ENCODE assay signal across 16 mouse cellular contexts in the genomic region with DNA sequence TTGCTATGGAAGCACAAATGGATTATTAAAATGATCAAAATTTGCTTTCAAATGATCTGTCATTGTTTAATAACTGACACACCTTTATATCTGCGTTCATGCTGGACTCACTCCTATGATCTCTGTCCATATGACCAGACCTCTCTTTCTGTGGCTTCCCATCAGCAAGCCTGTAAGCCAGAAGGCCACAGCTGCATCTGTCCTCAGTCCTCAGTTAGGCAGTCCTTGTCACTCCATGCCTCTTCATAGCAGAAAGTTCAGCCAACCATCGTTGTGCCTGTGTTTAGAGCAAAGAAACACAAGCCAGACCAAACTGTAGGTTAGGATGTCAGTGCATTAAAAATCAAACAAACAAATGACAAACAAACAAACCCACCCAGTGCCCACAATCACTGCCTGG.
"Had no signal": no experiment of that assay in that cellular context is flagged by ENCODE, and none has a peak within 500 bp of the region (broad histone marks: within the 10 kb centered on the region; RNA-seq: fewer than 3 reads in every experiment).

No protein-coding gene starts in this region.

- H3K36me3 ChIP-seq: kidney, embryonic 15.5 days; liver, embryonic 13.5 days; midbrain, embryonic 12.5 days; midbrain, embryonic 15.5 days had no signal

- ATAC-seq: midbrain, embryonic 15.5 days had no signal

- H3K27me3 ChIP-seq: kidney, embryonic 15.5 days; liver, embryonic 13.5 days; midbrain, embryonic 15.5 days had no signal

- H3K4me2 ChIP-seq: liver, embryonic 13.5 days had no signal

- DNase-seq: kidney, adult 11 months; kidney, adult 8-10 months; kidney, postnatal 10 days; kidney, postnatal 36 days; liver, embryonic 13.5 days; lung, postnatal 14 days; lung, postnatal 4 days; right cerebral cortex, postnatal 14 days; right cerebral cortex, postnatal 4 days; thymus, adult 2 months; thymus, postnatal 25 days had no signal

- H3K4me1 ChIP-seq: liver, embryonic 13.5 days had no signal

- H3K4me3 ChIP-seq: liver, embryonic 13.5 days had no signal

- H3K27ac ChIP-seq: kidney, embryonic 15.5 days; liver, embryonic 13.5 days; stomach, postnatal 0 days had no signal

- H3K9ac ChIP-seq: kidney, embryonic 15.5 days; liver, embryonic 13.5 days; lung, embryonic 14.5 days; midbrain, embryonic 12.5 days had no signal

- H3K9me3 ChIP-seq: kidney, embryonic 15.5 days; liver, embryonic 13.5 days; midbrain, embryonic 12.5 days; midbrain, embryonic 15.5 days had no signal
